Mouse (Mus musculus) R1 (cell line): ENCODE measurements around the gene Btnl2.

Source experiments
- DNase-seq: peaks from one replicate; pipeline ENCODE4 v3.0.0-alpha.2; 2018; ENCODE audit warnings: low read depth, low spot score

Btnl2 gene

DNA sequence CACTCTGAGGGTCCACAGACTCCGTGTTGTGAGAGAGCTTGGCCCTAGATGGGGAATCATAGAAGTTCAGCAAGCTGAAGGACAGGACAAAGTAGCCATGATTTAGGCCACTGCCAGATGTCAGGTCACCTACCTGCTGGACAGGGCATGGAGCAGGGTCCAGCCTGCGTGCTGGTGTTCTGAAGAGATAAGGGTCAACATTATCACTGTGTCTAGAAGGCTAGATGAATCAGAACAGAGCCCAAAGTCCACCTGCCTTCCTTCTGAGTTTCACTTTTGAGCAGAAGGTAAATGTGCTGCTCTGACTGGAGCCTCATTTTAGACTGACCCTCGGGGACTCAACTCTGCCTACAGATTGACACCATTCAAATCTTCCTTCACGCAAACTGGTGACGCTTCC lies at the start of gene Btnl2:
TSS of gene Btnl2 (plus strand) at position 284 of the 400 bp plus-strand sequence.
- no peak for DNase-seq

DNA sequence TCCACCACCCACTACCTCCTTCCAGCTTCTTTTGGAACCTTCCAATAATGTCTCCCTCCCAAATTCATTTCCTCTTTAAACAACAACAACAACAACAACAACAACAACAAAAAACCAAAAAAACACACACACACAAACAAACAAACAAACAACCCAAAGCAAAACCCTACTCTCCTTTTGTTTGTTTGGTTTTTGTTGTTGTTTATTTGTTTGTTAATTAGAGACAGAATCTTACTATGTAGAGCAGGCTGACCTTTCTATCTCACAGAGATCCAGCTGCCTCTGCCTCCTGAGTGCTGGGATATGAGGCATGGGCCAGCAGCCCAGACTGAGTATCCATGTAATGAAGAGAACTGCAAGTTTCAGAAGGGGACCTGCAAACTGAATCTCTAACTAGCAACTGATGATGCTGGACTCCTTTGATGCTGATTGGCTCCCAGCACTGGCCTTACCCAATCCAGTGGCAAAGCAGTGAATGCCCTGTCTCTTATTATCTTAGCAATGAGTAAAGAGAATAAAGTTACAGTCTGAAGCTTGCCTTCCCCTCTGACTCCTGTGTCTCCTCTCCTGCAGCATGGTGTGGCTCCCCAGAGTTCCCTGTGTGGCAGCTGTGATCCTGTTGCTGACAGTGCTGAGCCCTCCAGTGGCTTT lies 49.1 kb upstream of the Btnl2 start, which contains the start of gene H2-Eb1:
TSS of gene H2-Eb1 (plus strand) at position 488 of the 651 bp plus-strand sequence.
- DNase-seq: peak; percentile 78

DNA sequence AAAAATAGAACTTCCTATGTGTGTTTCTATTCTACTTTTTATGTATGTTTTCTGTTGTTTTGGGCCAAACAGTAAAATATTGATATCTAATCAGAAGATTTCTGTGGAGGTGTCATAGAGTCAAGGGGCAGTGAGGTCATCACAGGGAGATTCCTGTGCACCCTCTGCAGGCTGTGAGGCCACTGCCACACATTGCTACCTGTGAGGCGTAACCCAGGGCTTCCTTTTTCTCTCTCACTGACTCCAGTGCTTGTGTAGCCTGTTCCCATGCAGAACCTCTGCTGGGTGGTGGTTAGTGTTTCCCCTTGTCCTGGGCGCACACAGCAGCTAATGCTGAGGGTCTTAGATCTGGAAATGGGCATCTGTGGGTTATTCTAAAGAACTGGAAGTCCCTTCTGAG lies 48.2 kb upstream of the Btnl2 start:
- no peak for DNase-seq

DNA sequence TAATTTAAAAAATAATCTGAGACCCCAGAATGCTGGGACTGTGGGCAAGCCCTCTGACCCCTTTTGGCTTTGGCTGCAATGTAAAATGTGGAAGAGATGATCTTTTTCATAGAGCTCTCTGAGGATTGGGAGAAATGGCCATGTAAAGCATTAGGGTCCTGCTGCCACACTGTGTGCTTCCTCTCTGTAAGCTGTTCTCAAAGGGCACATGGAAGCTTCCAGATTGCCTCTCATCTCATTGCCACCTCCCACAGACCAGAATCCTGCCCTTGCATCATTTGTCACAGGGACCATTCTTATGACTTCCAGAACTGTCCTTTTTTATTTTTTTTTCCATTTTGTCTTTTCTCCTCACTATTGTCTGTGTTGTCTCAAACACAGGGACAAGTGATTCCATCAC lies 47.4 kb upstream of the Btnl2 start:
- no peak for DNase-seq

DNA sequence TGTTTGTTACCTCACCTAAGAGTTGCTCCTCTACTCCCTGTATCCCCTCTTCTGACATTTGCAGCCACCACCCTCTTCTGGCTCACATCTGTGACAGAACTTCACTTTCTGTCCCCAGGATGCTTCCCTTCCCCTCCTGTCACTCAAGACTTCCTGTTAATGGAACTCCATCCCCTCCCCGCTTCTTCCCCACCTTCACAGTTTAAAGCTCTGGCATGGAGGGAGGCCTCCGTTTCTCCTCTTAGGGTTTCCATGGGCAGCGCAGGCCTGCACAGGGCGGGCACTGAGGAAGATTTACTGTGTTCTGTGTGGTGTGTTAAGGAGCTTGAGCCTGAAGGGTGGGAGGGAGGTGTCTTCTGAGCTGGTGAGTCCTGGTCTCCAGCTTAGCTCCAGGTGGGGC lies 46.5 kb upstream of the Btnl2 start:
- no peak for DNase-seq

DNA sequence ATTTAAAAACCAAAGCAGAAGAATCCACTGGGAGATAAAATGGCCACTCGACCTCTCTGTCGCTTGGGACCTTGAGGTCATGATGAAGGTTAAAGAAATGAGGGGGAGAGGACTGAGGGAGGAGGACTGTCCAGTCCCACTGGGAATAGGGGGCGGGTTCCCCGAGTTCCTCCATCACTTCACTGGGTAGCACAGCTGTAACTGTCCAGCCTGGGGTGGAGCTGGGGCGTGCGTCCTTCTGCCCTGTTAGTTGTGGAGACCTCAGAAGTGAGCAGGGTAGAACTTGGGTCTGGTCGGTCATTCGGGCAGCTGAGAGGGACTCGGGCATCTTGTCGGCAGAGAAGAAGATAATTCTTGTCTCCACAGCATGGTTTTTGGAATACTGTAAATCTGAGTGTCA lies 45.4 kb upstream of the Btnl2 start:
- DNase-seq: no peak

DNA sequence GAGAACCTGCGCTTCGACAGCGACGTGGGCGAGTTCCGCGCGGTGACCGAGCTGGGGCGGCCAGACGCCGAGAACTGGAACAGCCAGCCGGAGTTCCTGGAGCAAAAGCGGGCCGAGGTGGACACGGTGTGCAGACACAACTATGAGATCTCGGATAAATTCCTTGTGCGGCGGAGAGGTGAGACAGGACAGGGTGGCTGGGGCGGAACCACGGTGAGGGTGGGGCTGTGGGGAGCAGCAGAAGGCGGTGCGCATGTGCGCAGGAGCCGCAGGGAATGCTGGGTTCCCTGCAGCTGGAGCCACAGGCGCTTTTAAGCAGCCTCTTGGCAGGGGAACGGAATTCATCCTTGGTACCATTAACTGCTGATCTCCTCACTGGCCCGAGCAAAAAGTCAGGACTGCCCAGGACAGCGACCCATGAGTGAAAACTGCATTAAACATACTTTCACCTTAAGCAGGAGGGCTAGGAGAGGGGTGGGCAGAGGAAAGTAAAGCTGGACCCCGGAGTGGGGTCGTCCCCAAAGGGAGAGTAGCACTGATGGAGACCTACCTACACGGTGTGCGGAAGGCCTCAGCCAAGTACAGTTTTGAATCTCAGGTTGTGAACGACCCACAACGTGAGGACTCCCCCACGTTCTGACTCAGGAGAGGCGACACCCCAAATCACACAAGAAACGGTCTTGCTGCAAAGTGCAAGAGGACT lies 44.8 kb upstream of the Btnl2 start:
- DNase-seq: peak; percentile 82

DNA sequence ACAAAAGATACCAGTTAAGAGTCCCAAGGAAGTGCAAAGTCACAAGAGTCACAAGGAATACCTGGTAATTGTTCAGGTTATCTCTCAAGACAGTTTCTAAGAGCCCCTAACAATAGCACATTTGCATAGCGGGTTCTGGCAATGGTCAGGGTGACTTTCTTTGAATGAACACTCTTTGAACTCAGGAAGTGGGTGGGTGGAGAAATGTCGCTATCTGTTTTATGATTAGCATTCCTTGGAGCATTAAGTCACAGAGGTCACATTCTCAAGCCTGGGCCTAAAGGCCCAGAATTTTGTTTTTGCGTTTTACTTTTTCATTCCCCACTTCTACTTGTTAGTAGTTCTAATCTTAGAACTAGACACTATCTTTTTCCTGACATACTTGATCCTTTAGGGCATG lies 44.1 kb upstream of the Btnl2 start:
- DNase-seq: peak; percentile 56

DNA sequence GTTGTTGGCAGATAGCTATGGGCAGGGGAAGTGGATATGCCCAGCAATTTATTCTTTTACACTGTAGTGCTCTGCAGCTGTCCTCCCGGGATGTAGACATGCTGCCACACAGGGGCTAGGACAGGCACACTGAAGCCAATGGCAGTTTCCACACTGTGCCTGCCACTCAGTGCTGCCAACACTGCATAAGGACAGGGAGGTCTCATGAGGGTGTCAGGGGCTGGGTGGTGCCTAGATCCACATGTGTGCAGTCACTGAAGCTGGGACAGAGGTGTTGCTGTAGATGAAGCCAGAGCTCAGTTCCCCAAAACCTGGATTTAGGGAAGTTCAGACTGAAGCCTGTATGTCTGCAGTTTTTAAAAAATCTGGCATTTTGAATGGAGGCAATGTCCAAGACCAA lies 42.4 kb upstream of the Btnl2 start:
- DNase-seq: no peak

DNA sequence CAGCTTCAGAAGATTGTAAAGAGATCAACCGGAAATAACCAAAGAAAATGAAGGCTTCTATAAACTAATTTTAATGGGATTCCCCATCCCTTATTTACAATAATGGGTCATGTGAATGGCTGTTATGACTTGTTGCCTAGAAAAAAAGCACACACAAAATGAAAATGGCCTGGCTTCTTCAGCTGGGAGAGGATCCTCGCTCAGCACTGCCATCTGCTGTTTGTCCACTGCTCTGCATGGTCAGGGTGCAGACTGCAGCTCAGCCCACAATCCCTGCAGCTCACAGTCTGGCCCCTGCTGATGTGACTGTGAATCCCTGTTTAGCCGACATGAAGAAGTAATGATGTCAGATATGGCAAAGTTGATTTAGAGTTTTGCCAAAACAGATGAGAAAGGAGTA lies 41.2 kb upstream of the Btnl2 start:
- DNase-seq: peak; percentile 80

DNA sequence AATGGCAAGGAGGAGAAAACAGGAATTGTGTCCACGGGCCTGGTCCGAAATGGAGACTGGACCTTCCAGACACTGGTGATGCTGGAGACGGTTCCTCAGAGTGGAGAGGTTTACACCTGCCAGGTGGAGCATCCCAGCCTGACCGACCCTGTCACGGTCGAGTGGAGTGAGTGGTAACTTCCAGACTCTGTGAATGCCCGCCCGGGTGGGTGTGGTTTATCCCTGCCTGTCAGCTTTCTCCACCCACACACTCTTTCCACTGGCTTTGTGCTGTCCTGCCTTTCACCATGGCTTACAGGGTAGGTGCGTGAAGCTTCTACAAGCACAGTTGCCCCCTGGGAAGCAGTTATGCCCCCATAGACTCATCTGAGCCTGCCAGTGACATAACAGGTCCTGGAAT lies 40.3 kb upstream of the Btnl2 start:
- DNase-seq: peak; percentile 33

DNA sequence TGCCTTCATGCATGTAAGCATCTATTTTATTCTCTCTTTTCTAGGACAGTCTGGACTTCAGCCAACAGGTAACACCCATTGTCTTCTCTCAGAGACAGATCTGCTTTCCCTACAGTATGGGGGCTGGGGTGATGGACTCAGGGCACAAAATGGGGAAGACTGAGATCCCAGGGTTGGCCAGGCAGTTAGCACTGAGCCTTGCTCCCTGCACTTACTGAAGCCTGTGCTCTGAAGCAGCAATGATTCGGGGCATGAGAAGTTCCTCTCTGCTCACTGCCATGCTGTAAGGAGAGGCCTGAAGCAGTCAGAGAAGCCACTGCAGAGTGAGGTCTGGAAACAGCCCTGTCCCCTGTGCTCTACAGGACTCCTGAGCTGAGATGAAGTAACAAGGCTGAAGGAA lies 39.1 kb upstream of the Btnl2 start:
- DNase-seq: no peak

DNA sequence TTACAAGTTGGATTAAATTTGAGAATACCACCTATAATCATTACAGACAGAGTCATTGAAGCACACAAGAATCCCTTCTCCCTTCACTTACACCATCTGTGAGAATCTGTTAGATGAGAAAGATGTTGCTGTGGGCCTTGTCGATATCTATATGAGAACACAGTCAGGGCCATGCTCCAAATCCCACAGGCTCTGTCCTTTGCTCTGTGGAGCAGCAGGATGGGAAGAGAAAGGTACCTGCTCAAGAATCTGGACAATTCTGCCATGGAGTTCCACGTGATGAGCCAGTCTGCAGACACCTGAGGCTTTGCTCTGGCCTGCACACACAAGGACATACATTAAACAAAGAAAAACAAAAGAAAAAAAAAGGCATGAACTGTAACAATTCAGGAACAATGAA lies 37.9 kb upstream of the Btnl2 start:
- DNase-seq: no peak

DNA sequence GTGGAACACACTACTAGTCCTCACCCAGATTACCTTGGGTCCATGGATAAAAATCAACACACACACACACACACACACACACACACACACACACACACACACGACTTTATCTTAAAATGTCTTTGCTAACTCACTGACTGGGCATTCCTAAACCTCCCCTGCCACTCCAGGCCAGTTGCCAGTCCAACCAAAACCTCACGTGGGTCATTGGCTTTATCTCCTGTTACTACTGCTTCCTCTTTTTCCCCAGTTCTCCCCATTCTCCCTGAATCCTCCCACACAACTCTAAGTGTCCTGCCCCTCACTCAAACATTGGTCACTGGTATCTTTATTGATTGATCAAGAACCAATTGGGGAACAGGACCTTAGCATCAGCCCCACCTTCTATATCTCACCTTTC lies 37.3 kb upstream of the Btnl2 start:
- DNase-seq: no peak

DNA sequence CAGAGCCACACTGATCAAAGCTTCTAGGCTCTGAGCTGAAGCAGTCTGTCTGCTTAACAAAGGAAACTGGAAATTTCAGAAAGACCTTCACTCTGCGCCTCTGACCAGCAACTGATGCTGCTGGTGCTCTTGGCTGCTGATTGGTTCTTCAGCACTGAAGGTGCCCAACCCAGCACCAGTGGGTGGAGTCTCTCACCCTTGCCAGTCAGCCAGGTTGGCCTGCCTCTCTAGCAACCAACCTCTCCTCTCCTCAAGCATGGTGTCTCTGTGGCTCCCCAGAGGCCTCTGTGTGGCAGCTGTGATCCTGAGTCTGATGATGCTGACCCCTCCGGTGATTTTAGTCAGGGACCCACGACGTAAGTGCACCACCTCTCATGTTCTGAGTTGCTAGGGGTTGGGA lies 29.2 kb upstream of the Btnl2 start, which contains the start of gene H2-Eb2:
TSS of gene H2-Eb2 (plus strand) at position 230 of the 400 bp plus-strand sequence.
- DNase-seq: no peak

DNA sequence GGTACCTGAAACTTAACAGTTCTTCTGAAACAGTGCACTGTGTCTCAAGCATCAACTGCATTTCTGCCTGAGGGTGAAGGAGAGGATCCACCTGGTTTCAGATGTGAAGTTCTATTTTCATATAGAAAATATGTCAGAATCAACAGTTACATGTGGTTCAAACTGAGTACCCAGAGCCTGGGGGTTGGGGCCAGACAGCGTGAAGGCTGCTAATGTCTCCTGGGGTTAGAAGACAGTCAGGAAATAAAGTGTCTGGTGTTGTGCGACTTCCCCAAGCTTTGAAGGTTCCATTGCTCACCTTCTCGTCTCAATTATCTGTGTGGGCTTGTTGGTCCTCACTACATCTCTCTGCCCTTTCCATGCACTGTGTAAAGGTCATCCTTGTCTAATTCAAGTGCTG lies 28.2 kb upstream of the Btnl2 start:
- no peak for DNase-seq

DNA sequence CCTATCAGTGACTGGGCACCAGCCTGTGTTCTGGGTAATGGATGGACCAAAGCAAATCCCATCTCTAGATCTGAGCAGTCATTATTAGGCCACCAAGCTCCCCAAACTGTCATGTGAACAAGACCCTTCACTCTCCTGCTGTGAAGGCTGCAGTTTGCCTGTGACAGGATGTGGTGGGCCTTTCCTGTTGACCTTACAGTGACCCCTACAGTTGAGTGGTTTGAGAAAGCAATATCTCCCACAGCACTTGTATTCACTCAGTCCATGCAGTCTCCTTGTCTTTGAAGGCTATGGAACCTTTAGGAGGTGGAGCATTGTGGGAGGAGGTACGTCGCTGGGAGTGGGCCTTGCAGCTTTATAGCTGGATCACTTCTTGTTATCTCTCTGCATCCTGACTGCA lies 24.8 kb upstream of the Btnl2 start:
- DNase-seq: no peak

DNA sequence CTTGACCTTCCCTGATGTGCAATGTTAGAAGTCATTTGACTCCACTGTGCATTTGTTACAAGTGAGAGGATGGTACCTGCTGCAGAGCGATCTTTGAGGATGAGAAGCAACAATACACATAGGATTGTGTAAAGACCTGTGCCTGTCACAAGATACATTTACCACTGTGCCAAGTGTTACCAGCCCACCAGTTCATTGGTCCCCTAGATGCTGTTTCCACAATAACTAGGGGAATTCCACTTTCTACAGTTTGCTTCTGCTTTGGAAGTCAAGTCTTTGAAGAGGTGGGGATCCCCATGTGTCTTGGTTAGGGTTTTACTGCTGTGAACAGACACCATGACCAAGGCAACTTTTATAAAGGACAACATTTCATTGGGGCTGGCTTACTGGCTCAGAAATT lies 23.4 kb upstream of the Btnl2 start:
- DNase-seq: no peak

DNA sequence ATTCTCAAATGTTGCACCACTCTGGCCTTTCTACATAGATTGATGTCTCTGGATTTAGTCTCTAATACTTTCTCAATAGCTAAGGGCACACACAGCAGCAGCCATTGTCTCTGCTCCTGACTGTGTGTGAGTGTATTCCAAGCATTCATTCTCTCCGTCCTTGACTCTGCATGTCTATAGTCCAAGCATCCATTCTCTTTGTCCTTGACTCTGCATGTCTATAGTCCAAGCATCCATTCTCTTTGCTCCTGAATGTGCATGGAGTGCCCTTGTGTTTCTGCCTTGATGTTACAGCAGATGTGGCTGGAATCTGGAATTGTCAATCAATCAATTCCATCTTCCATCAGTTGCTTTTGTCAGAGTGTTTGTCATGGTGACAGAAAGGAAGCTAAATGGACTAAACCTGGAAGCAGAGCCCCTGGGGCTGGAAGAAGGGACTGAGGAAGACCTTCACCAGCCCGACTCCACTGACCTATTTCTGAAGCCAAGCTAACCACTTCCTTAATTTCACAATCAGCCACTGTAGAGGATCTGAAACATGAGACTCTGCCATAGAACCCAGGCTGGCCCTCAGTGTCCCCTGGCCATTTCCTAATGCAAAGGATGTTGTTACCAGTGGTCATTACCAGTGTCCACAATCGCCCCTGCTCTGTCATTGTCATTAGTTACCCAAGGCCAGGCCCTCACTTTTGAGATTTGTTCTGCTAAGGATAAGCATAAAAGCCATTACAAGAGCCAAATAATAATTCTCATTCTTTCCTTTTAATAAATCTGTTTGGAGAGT lies 13.8 kb upstream of the Btnl2 start:
- peak; percentile 87 for DNase-seq

DNA sequence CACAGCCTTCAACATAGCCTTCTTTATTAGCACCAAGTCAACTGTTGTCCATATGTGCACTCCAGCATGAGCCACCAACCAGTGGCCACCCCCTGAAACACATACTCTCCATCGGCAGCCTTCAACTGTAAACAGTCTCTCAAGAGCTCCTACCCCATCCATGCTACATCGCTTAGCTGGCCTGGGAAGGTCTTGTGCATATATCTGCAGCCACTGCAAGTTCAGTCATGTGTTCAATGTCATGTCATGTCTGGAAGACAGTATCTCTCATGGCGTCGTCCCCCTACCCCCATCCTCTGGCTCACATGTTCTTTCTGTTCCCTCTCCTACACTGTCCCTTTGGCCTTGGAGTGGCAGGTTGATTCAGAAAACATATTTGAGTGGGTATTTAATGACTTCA lies 9.7 kb upstream of the Btnl2 start:
- DNase-seq: no peak

DNA sequence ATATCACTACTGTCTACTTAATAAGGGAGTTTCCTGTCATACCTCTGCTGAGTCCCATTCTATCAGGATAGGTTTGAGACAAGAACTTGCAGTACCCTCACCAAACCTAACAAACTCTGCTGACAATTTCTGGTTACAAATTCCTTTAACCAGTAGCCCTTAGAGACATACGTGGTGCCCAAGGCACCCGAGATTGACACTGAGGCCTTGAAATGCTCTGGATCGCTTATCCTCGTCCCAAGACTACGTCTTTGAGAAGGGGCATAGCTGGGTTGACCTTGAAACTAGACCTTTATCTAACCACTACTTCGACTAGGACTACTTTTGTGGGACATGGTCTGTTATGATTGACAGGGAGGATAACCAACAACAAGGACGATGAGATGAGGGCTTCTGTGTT lies 9.1 kb upstream of the Btnl2 start:
- DNase-seq: no peak

DNA sequence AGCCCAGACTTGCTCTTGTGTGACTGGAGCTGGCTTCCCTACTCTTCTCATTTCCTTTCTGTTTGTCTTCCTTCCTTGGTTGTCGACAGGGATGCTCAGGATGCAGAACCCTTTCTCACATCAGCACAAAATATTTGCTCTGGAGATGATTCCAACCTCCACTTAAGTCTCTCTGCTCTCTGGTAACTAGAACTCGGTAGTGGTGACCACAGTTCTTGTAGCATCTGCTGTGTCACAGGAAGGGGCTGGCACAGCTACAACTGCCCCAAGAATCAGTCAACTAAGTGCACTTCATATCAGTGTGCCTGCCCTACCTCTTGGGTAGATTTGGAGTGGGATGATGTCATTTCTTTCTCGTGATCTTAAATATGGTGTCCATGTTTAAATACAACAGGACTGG lies 8.6 kb upstream of the Btnl2 start:
- no peak for DNase-seq
